Mouse (Mus musculus): ENCODE results near the gene Ctsll3. TPM values are rescaled to one million over a fixed set of nuclear protein-coding genes. Genes with fewer than 3 reads are reported as not detected.

The Ctsll3 gene
- polyA plus RNA-seq, 1 experiment from 2014 or later = not detected

- Histone ChIP-seq H3K4me3 (ENCODE audit: low read depth, low read length) (no peak overlapping the region), H3K4me1 (ENCODE audit: control insufficient read depth, insufficient read depth, low read length) (no peaks in the 10 kb centered on the region), H3K9ac (ENCODE audit: low read depth, low read length) (no peak overlapping the region), H3K36me3 (ENCODE audit: control insufficient read depth, insufficient read depth, low read length) (peaks cover 5% of the 10 kb centered on the region; the same call in 1 of the 2 replicates), H3K27ac (ENCODE audit: low read depth, low read length) (no peak overlapping the region), H3K9me3 (replicated peaks; ENCODE audit: control insufficient read depth, low read length) (no peaks in the 10 kb centered on the region), H3K27me3 (ENCODE audit: control insufficient read depth, insufficient read depth, low read length) (no peaks in the 10 kb centered on the region), H3K4me2 (no peak overlapping the region)
- WGBS (ENCODE audit: insufficient replicate concordance) = 42% methylated on average over 6 of the region's 6 CpGs
- ATAC-seq (replicated peaks; ENCODE audit: insufficient number of reproducible peaks, low FRiP score, low TSS enrichment) = no peak
Observed at GRCm38 (mm10) chr13:60759136-60759535, 43.5 kb downstream of the Ctsll3 start.

GRCm38 (mm10) chr13:60757292-60757691, 45.4 kb downstream of the Ctsll3 start:
- Histone ChIP-seq H3K9ac (ENCODE audit: low read depth, low read length) (no peak overlapping the region), H3K4me3 (ENCODE audit: low read depth, low read length) (no peak overlapping the region), H3K4me2 (no peak overlapping the region), H3K4me1 (ENCODE audit: control insufficient read depth, insufficient read depth, low read length) (no peaks in the 10 kb centered on the region), H3K27me3 (ENCODE audit: control insufficient read depth, insufficient read depth, low read length) (no peaks in the 10 kb centered on the region), H3K36me3 (ENCODE audit: control insufficient read depth, insufficient read depth, low read length) (peaks cover 15% of the 10 kb centered on the region), H3K9me3 (replicated peaks; ENCODE audit: control insufficient read depth, low read length) (no peaks in the 10 kb centered on the region), H3K27ac (ENCODE audit: low read depth, low read length) (no peak overlapping the region)
- WGBS (ENCODE audit: insufficient replicate concordance) = 81% methylated on average over 13 of the region's 13 CpGs
- ATAC-seq (replicated peaks; ENCODE audit: insufficient number of reproducible peaks, low FRiP score, low TSS enrichment) = no peak

GRCm38 (mm10) chr13:60755251-60755650, 47.4 kb downstream of the Ctsll3 start:
- Histone ChIP-seq H3K9me3 (replicated peaks; ENCODE audit: control insufficient read depth, low read length) (no peaks in the 10 kb centered on the region), H3K36me3 (ENCODE audit: control insufficient read depth, insufficient read depth, low read length) (peaks cover 10% of the 10 kb centered on the region), H3K27me3 (ENCODE audit: control insufficient read depth, insufficient read depth, low read length) (no peaks in the 10 kb centered on the region), H3K4me2 (no peak overlapping the region), H3K4me1 (ENCODE audit: control insufficient read depth, insufficient read depth, low read length) (no peaks in the 10 kb centered on the region), H3K4me3 (ENCODE audit: low read depth, low read length) (no peak overlapping the region), H3K27ac (ENCODE audit: low read depth, low read length) (no peak overlapping the region), H3K9ac (ENCODE audit: low read depth, low read length) (no peak overlapping the region)
- ATAC-seq (replicated peaks; ENCODE audit: insufficient number of reproducible peaks, low FRiP score, low TSS enrichment) = no peak
- WGBS (ENCODE audit: insufficient replicate concordance) = 64% methylated on average over 2 of the region's 2 CpGs

- Histone ChIP-seq H3K4me3 (ENCODE audit: low read depth, low read length) (no peak overlapping the region), H3K9me3 (replicated peaks; ENCODE audit: control insufficient read depth, low read length) (no peaks in the 10 kb centered on the region), H3K4me2 (no peak overlapping the region), H3K9ac (ENCODE audit: low read depth, low read length) (no peak overlapping the region), H3K36me3 (ENCODE audit: control insufficient read depth, insufficient read depth, low read length) (peaks cover 10% of the 10 kb centered on the region), H3K27me3 (ENCODE audit: control insufficient read depth, insufficient read depth, low read length) (no peaks in the 10 kb centered on the region), H3K4me1 (ENCODE audit: control insufficient read depth, insufficient read depth, low read length) (no peaks in the 10 kb centered on the region), H3K27ac (ENCODE audit: low read depth, low read length) (no peak overlapping the region)
- 90% methylated on average over 6 of the region's 6 CpGs for WGBS (ENCODE audit: insufficient replicate concordance)
- no peak for ATAC-seq (replicated peaks; ENCODE audit: insufficient number of reproducible peaks, low FRiP score, low TSS enrichment)
Observed at GRCm38 (mm10) chr13:60753216-60753615, 49.4 kb downstream of the Ctsll3 start.

GRCm38 (mm10) chr13:60750930-60751329, 51.7 kb downstream of the Ctsll3 start:
- Histone ChIP-seq H3K9ac (ENCODE audit: low read depth, low read length) (no peak overlapping the region), H3K36me3 (ENCODE audit: control insufficient read depth, insufficient read depth, low read length) (peaks cover 10% of the 10 kb centered on the region), H3K9me3 (replicated peaks; ENCODE audit: control insufficient read depth, low read length) (no peaks in the 10 kb centered on the region), H3K27ac (ENCODE audit: low read depth, low read length) (no peak overlapping the region), H3K4me1 (ENCODE audit: control insufficient read depth, insufficient read depth, low read length) (no peaks in the 10 kb centered on the region), H3K4me3 (ENCODE audit: low read depth, low read length) (no peak overlapping the region), H3K4me2 (no peak overlapping the region), H3K27me3 (ENCODE audit: control insufficient read depth, insufficient read depth, low read length) (no peaks in the 10 kb centered on the region)
- no peak for ATAC-seq (replicated peaks; ENCODE audit: insufficient number of reproducible peaks, low FRiP score, low TSS enrichment)
- WGBS (ENCODE audit: insufficient replicate concordance) = 85% methylated on average over 7 of the region's 7 CpGs

- ATAC-seq (replicated peaks; ENCODE audit: insufficient number of reproducible peaks, low FRiP score, low TSS enrichment) = no peak
- no peaks in the 10 kb centered on the region for H3K9me3 ChIP-seq (replicated peaks; ENCODE audit: control insufficient read depth, low read length)
- no peak overlapping the region for H3K27ac ChIP-seq (ENCODE audit: low read depth, low read length)
- H3K36me3 ChIP-seq (ENCODE audit: control insufficient read depth, insufficient read depth, low read length) = peaks cover 9% of the 10 kb centered on the region
- H3K9ac ChIP-seq (ENCODE audit: low read depth, low read length) = no peak overlapping the region
- peaks cover 3% of the 10 kb centered on the region; the same call in 1 of the 2 replicates for H3K4me1 ChIP-seq (ENCODE audit: control insufficient read depth, insufficient read depth, low read length)
- 87% methylated on average over 2 of the region's 2 CpGs for WGBS (ENCODE audit: insufficient replicate concordance)
- H3K4me3 ChIP-seq (ENCODE audit: low read depth, low read length) = no peak overlapping the region
- no peak overlapping the region for H3K4me2 ChIP-seq
- H3K27me3 ChIP-seq (ENCODE audit: control insufficient read depth, insufficient read depth, low read length) = no peaks in the 10 kb centered on the region
Observed at GRCm38 (mm10) chr13:60748556-60748955, 54.1 kb downstream of the Ctsll3 start.

Other genes with a start within 250 kb of the Ctsll3 start
- 9.2 and 9.8 TPM in 2 replicates for gene Dapk1, start 200.9 kb downstream of the Ctsll3 start, polyA plus RNA-seq (2014; fragmentation: Nextera tagmentation; extraction: Ambion mirVana)
- gene BC051665, start 16.5 kb downstream of the Ctsll3 start, polyA plus RNA-seq (2014; fragmentation: Nextera tagmentation; extraction: Ambion mirVana) = not detected in 2 replicates
- not detected in 2 replicates for gene 4930486L24Rik, start 61.6 kb upstream of the Ctsll3 start, polyA plus RNA-seq (2014; fragmentation: Nextera tagmentation; extraction: Ambion mirVana)
- 0.48 and 0.49 TPM in 2 replicates for gene Gm49392, start 94.0 kb upstream of the Ctsll3 start, polyA plus RNA-seq (2014; fragmentation: Nextera tagmentation; extraction: Ambion mirVana)
- 4.2 and 4.7 TPM in 2 replicates for gene Ctla2b, start 94.6 kb upstream of the Ctsll3 start, polyA plus RNA-seq (2014; fragmentation: Nextera tagmentation; extraction: Ambion mirVana)
- gene Tpbpb, start 102.0 kb upstream of the Ctsll3 start, polyA plus RNA-seq (2014; fragmentation: Nextera tagmentation; extraction: Ambion mirVana) = not detected in 2 replicates
- gene Gm49393, start 132.7 kb upstream of the Ctsll3 start, polyA plus RNA-seq (2014; fragmentation: Nextera tagmentation; extraction: Ambion mirVana) = not detected in 2 replicates
- gene Gm49391, start 133.7 kb upstream of the Ctsll3 start, polyA plus RNA-seq (2014; fragmentation: Nextera tagmentation; extraction: Ambion mirVana) = 4.6 TPM in 1 of 2 replicates, not detected in the other
- 60.7 and 62.5 TPM in 2 replicates for gene Ctla2a, start 133.8 kb upstream of the Ctsll3 start, polyA plus RNA-seq (2014; fragmentation: Nextera tagmentation; extraction: Ambion mirVana)
- gene Tpbpa, start 139.1 kb upstream of the Ctsll3 start, polyA plus RNA-seq (2014; fragmentation: Nextera tagmentation; extraction: Ambion mirVana) = not detected in 2 replicates
- gene Ctsj, start 203.1 kb upstream of the Ctsll3 start, polyA plus RNA-seq (2014; fragmentation: Nextera tagmentation; extraction: Ambion mirVana) = 0.17 and 0.30 TPM in 2 replicates
- not detected in 2 replicates for gene Ctsq, start 237.8 kb upstream of the Ctsll3 start, polyA plus RNA-seq (2014; fragmentation: Nextera tagmentation; extraction: Ambion mirVana)